Mouse (Mus musculus): ENCODE measurements at regions not wholly inside any gene's neighbourhood (a gene's known extent, or its start where the extent isn't known, plus 50 kb on each side); places are given as distances from the start of the nearest gene placed in this dataset.

- TF ChIP-seq ZNF384 (IDR thresholded peaks at IDR 0.05; ENCODE audit: low read depth, low read length) (no peak), ZC3H11A (IDR thresholded peaks at IDR 0.05; ENCODE audit: borderline replicate concordance, low read depth, low read length) (no peak), MAFK (IDR thresholded peaks at IDR 0.05; ENCODE audit: insufficient read depth, low read depth, low read length) (no peak), CHD2 (IDR thresholded peaks at IDR 0.05; ENCODE audit: low read depth, low read length) (no peak), HCFC1 (IDR thresholded peaks at IDR 0.05; ENCODE audit: borderline replicate concordance, insufficient read depth, low read length) (no peak)
Measured at GRCm38 (mm10) chr10:120686123-120686522, 209.9 kb upstream of the Hmga2 start.

Data from ES-E14 (cell line).